Mouse (Mus musculus) layer of hippocampus, adult 9-11 months (tissue): ENCODE measurements around the gene Lrp4.

Source experiments
- DNase-seq: peaks from one replicate; pipeline ENCODE4 v3.0.0; 2022

The Lrp4 gene

DNA sequence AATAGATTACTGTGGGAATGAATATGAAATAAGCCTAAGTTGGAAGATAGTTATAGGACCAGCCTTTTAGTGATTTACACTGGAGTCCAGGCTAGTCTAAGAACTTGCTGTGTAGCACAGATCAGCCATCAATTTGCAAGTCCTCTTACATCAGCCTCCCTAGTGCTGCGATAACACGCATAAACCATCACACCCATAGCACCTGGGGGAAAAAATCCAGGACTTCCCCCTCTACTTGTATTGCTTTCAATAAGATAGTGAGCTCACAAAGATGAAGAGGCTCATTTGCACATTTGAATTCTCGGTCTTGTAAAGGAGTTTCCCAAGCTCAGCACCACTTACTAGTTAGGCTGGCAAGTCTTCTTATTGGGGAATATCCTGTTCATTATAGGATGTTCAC, 2.9 kb upstream of the Lrp4 start:
- DNase-seq: no peak

DNA sequence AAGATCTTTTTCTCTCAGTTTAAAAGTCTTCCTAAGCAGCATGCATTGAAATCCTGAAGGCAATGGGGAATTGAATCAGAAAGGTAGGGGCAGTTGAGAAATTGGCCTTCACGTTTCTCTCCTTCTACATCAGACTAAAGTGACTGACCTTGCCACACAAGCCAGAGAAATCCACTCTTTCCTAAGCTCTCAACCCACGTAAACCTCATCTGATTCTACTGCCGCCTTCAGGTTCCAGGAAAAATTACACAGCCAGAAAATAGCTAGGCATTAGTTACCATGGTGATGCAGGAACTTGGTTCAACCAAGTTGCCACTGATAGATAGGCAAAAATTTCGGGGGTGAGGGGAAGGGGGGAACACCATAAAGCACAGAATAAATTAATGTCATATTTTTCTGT, 1.5 kb upstream of the Lrp4 start:
- DNase-seq: no peak

DNA sequence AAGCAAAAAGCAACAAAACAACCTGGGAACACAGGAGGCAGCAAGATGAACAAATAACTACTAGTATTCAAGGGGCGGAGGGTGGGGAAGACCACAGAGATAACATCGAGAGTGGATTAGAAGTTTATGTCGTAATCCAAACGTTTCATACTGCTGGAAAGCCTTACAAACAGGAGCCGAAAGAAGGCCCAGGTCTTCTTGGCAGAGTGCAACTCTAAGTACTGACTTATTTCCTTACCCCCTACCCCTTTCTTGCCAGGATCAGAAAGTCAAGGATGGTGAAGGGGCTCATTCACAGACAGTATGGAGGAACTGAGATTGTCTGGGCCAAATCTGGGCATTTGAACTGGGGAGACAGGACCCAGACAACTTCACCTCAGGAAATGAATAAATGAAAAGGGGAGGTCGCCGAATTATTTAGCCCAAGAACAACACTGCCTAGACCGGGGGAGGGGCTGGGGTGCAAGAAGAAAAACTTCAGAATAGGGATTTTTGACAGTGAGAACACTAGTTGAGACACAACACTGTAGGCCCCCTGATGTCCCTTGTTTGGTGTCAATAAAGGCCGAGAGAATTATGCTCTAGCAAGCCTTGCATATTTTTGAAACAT, 715 bp upstream of the Lrp4 start:
- no peak for DNase-seq

DNA sequence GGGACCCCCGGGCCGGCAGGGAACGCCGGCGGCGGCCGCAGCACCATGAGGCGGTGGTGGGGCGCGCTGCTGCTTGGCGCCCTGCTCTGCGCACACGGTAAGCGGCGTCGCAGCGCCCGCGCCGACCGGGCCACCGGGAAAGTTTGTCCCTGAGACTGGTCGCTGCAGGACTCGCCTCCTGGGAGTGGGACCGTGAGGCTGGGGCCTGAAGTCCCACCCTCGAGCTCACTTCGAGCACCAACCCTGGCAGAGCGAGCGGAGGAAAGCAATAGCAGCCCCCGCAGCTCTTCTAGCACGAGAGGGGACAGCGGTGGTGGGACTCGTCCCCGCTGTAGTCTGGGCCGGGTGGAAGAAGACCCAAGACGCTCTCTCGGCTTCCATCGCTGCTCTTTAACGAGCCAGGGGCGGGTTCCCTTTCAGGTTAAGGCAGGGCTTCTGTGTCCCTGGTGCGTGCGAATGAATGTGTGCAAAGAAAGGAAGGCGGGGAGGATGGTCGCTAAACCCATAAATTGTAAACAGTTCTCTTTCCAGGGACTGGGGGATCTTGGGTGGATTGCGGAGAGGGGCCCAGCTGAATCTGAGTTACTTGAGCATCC, 443 bp downstream of the Lrp4 start:
- no peak for DNase-seq

DNA sequence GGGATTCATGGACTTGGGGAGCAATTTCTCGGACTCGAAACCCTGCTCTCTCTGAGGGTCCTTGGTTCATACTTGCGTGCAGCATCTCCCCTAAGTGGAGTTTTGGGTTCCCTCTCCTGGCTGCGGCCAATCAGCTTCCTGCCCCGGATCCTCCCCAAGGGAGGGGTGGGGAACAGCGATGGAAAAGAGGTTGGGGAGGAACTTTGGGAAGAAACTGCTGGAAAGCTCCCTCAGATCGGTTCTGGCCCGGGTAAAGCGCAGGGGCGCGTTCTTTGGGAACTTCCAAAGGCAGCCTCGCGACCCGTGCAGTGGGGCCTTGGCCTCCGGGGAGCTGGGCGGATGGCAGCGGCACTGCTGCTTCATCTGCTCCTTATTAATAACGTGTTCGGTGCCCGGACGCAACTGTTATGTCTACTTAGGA, 951 bp downstream of the Lrp4 start:
- no peak for DNase-seq

DNA sequence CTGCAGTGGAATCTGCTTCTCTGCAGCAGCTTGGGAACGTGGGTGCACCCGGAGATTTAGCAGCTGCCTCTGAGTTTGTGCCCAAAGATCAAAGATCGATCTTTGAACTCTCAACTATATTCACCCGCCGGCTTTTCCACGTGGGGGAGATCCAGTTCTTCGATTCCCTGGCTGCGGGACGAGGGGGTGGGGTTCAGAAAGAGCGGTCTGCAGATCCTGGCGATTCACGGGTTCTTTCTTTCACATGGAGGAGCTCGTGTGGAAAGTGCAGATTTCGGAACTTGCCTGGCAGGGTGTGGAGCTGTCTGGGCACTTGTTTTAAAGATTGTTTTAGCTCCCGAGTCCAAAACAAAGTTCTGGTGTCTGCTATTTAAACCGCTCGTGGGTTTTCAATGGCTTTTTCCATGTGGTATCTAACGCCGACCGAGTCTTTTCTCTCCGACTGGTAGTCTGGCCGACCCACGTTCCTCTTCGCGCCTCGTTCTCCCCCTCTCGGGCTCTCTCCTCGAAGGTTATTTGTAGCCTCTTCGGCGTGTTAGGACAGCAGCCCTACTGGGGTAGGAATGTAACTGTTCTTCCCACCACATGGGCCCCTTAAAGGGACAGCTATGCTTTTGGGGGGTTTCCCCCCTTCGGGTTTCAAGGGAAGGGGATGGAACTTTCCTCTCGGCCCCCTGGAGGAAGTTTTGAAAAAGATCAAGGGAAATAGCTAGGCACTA, 1.5 kb downstream of the Lrp4 start:
- DNase-seq: no peak

DNA sequence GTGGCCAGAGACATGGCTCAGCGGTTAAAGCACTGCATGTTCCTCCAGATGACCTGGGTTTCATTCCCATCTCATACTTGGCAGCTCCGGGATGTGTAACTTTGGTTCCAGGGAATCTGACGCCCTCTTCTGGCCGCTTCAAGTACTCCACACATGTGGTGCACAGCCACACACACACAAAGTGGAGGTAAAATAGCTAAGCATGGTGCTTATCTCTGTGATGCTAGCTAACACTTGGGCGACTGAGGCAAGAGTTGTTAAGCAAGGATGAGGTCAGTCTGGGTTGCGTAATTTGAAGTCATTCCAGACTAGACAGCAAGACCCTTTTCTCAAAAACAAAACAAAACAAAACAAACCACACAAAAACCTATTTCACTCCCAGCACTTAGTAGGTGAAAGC, 2.8 kb downstream of the Lrp4 start:
- no peak for DNase-seq

DNA sequence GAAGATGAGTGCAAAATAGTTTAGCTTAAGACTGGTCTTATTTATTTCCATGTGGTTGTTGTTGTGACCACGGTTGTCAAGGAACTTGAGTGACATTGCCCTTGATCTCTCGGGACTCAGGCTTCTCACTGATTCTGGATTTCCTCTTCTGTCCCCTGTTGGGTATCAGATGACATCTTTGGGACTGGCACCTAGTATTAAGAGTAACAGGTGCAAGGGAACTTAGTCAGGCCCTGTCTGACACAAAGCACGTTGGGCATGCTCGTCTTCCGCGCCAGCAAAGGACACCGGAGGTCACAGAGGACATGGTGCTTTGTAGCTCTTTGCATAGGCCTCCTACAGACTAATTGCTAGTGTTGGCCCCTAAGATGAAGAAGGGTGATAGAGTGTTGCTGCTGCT, 3.5 kb downstream of the Lrp4 start:
- DNase-seq: no peak

DNA sequence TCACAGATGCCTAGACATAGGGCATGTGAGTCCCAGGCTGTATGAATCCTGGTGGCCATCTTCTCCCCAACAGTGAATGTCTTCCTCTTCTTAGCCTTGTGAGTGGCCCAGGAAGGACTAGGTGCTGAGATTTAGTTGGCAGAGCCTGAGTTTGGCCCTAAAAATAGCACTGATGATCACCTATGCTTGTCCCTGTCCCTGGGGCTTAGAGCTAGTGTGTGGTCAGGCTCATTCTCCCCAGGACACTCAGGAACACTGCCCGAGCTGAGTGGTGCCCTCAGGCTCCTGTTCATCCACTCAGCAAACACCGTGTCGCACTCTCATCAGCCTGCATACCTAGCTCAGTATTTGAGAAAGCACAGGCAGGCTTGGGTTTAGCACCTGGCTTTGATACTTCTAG, 4.0 kb downstream of the Lrp4 start:
- no peak for DNase-seq

DNA sequence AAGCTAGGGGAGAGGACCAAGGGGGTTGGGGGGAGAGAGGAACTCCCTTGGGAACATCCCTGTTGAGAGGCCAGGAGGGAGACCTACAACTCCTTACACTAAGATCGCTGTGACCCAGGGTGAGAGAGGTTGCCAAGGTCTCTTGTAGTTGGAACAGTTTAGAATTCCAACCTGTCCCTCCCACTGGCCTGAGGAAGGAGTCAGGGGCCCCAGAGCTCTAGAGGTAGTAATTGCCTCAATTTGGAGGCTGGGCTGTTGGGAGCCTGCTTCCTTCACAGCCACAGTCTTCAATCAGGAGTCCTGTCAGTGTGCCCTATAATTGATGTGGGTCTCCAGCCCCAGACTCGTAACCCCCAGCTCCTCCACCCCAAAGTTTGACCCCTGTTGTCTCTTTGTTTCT, 4.9 kb downstream of the Lrp4 start:
- DNase-seq: no peak

DNA sequence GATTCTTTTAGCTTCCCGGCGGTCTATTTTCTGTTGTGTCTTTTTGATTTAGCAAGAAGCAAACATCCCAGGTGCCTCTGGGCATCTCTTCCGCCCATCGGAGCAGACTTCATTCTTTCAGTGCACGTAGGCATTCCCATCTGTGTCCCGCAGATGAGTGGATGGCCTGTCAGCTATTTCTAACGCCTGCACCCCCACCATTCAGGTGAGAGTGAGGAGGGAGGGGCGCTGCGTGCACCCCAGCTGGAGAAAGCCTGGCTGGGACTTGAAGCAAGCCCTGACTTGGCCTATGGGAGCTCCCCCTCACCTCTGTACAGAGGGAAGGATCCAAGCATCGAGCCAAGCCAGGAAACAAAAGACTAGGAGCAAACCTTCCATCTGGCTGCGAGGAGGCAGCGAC, 5.4 kb downstream of the Lrp4 start:
- no peak for DNase-seq

DNA sequence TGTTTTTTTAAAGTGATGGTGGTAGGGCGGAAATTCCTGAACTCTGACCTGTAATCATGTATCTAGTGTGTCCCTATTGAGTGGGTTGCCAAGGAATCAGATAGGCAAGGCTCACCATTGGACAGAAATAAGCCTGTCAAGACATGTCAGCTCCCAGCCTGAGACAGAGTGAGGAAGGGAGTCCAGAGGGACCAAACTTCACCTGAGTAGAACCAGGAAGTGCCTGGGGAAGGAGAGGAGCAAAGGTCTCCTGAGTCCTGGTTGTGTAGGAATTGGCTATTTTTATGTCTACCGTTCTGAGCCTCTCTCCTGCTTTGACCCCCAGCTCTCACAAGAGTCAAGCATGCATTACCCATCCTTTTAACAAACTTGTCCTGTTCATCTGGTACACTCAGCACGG, 8.6 kb downstream of the Lrp4 start:
- no peak for DNase-seq

DNA sequence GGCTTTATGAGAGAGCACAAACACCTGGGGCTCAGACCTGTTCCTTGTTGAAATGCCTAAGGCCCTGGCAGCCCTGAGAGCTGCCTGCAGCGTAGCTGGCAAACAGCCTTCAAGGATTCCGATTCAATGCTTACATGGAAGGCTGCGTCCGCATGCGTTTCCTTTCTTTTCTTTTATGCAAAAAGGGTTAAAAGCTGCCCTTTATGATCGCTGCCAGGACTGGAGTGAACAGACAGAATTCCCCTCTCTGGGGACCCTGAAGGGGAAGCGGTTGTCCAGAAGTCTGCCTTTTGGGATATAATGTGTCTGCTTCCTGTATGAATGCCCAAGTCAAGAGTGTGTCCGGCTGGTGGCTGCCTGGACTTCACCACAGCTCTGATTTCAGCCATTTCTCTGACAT, 10.3 kb downstream of the Lrp4 start:
- no peak for DNase-seq

DNA sequence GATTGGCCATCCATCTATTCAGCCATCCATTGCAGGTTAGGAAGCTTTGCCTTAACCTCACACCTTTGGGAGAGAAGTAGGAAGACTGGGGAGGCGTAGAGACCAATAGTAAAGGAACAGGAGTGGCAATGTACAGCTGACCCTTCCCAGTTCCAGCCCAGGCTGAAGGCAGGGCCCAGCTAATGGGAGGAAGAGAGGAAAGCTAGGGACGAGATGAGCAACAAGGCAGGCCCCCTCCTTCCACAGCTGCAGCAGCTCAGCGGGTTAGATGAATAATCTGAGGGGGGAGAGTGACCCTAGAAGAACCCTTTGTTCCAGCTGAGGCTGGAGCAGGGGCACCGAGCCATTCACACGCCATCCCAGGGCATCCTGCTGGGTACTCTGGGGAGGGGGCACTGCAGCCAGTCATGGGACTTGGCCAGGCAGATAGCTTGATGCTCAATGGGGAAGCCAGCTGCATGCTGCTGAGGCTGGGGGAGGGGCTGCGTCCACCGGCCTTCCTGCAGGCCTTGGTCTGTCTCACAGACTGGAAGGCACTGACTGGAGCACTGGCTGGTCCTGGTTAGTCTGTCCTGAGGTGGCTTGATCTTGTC, 12.8 kb downstream of the Lrp4 start:
- peak; percentile 89 for DNase-seq

DNA sequence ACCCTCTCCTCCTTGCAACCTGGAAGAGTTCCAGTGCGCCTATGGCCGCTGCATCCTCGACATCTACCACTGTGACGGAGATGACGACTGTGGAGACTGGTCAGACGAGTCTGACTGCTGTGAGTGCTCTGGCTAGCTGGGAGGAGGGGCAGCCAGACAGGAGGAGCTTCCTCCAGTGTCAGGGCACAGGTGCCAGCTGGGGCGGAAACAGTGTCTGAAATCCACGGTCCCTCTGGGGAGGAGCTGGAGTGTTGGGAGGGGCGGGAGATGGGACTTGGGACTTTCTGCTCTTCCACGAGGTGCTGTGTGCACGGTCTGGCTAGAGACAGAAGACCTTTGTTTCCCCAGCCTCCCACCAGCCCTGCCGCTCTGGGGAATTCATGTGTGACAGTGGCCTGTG, 17.0 kb downstream of the Lrp4 start:
- DNase-seq: peak; percentile 64

DNA sequence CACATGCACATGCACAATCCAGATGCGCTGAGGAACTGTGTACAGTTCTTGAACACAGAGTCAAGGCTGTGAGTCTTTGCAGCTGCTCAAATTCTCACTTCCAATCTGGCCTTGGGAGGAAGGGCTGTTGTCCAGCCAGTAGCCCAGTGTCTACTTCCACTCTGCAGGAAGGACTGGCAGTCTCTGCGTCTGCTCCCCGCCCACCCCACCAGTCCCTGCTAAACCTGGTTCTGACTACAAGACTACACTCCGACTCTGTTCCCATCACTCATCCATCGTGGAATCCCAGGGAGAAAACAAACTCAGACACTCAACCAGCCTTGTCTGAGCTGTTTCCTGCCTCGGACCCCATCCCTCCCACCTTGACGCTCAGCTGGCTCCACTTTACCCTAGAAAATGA, 18.5 kb downstream of the Lrp4 start:
- DNase-seq: no peak

DNA sequence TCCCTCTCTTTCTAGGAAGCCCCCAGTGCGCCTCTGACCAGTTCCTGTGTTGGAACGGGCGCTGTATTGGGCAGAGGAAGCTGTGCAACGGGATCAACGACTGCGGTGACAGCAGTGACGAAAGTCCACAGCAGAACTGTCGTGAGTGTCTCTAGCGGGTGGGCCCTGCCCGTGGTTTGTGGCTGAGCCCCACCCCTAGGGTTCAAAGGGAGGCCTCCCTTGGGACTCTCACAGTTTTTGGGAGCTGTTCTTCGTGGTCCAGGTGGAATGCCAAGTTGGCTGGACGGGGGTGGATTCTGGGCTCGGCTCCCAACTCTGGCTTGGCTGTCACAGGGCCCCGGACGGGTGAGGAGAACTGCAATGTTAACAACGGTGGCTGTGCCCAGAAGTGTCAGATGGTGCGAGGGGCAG, 18.9 kb downstream of the Lrp4 start:
- DNase-seq: no peak

DNA sequence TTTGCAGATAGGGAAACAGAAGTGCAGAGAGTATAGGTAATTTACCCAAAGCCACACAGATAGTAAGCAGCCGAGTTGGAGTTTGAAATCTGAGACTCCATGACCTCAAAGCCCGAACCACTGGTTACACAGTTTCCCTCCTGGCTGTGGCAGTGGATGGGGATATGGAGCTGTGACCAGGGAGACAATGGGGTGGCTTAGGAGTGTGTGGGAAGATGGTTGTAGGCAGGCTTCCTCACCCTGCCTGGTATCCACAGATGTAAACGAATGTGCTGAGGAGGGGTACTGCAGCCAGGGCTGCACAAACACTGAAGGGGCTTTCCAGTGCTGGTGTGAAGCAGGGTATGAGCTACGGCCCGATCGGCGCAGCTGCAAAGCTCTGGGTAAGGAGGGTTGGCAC, 19.5 kb downstream of the Lrp4 start:
- no peak for DNase-seq

DNA sequence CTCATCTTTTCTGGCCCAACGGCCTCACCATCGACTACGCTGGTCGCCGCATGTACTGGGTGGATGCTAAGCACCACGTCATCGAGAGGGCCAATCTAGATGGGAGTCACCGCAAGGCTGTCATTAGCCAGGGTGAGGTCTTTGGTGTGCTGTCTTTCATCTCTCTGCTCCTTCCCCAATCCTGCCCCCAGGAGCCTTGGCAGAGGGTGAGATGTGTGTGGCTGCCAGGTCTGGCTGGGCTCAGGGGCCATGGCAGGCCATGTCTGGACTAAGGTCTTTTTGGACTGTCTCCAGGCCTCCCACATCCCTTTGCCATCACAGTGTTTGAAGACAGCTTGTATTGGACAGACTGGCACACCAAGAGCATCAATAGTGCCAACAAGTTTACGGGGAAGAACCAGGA, 23.1 kb downstream of the Lrp4 start:
- no peak for DNase-seq

DNA sequence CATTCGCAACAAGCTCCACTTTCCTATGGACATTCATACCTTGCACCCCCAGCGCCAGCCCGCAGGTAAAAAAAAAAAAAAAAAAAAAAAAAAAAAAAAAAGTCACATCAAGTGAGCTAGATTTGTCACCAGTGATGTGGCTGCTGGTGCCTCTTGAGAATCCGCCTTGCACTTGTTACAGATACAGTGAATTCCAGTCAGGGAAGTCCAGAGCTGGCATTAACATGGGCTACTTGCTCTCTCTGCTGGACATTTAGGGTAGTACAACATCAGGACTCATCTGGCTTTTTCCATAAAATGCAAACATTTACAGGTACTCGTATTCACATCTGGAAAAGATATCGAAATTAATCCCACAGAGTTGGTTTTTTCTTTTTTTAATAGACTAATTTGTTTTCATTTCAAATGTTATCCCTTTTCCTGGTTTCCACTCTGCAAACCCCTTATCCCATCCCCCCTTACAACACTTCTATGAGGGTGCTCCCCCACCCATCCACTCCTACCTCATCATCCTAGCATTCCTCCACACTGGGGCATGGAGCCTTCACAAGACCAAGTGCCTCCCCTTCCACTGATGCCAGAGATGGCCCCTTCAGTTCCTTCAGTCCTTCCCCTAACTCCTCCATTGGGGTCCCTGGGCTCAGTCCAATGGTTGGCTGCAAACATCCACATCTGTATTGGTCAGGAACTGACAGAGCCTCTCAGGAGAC, 23.6 kb downstream of the Lrp4 start:
- peak; percentile 72 for DNase-seq

DNA sequence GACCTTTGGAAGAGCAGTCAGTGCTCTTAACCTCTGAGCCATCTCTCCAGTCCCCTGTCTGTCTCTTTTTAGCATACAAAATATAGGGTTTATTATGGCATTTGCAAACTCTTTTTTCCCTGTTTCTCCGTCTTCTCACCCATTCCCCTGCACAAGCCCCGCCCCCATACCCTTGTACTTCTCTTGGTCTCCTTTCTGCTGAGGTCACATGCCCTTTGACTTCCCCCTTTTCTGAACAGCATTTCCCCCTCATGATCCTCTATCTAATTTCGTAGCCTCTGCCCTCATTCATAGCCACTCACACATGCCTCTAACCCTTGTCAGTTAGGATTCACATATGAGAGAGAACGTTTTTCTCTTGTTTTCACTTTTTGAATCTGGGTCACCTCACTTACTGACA, 27.4 kb downstream of the Lrp4 start:
- DNase-seq: peak; percentile 34

DNA sequence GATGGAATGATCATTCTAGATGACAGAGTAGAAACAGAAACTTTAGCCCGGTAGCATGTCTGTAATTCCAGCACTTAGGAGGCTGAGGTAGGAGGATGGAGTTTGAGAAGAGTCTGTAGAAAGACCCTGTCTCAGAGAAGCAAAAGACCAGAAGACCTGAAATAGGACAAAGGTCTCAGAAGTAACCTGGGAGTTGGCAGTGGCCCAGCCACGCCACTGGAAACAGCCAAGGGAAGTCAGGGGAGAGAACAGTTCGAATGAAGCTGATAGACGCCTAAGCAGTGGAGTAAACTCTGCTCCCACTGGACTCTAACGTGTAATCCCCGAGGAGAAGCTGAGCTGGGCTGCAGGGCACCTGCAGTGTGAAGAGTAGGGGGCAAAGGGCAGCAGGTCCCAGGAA, 27.9 kb downstream of the Lrp4 start:
- no peak for DNase-seq

DNA sequence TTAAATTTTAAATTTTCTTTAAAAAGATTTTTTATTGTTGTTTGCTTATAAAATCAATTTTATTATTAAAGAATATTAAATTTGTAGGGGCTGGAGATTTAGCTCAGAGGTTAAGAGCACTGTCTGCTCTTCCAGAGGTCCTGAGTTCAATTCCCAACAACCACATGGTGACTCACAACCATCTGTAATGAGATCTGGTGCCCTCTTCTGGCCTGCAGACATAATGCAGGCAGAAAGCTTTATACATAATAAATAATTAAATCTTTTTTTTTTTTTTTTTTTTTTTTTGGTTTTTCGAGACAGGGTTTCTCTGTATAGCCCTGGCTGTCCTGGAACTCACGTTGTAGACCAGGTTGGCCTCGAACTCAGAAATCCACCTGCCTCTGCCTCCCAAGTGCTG, 30.0 kb downstream of the Lrp4 start:
- DNase-seq: peak; percentile 51
